Mouse (Mus musculus) urinary bladder, postnatal 36 days (tissue): ENCODE data around the gene Atp6v0a4.

Source experiments
- DNase-seq, 2 experiments: peaks; one replicate each; pipeline ENCODE4 v3.0.0; 2022; ENCODE audit warnings: low spot score in 2 of 2, mixed read lengths in 1 of 2

Atp6v0a4 gene

GRCm38 (mm10) chr6:38007459-38007858, 116.9 kb downstream of the Atp6v0a4 start:
- DNase-seq: no peak
